Mouse (Mus musculus): ENCODE measurements around the gene Lrp8. TPM values are rescaled to one million over a fixed set of nuclear protein-coding genes. Genes with fewer than 3 reads are reported as not detected.

The Lrp8 gene
- polyA plus RNA-seq, 1 experiment from 2014 or later, result 0.96 TPM

GRCm38 (mm10) chr4:107910020-107910419 is 108.0 kb downstream of the Lrp8 start:
- Histone ChIP-seq H3K36me3 (ENCODE audit: control insufficient read depth, insufficient read depth, low read length) (peaks cover 32% of the 10 kb centered on the region), H3K27ac (ENCODE audit: low read length) (no peak overlapping the region), H3K9me3 (replicated peaks; ENCODE audit: control insufficient read depth, low read length) (no peaks in the 10 kb centered on the region), H3K4me1 (ENCODE audit: control insufficient read depth, insufficient read depth, low read length) (no peaks in the 10 kb centered on the region), H3K9ac (ENCODE audit: low read length) (no peak overlapping the region), H3K27me3 (ENCODE audit: control insufficient read depth, insufficient read depth, low read length) (no peaks in the 10 kb centered on the region), H3K4me2 (ENCODE audit: low read depth, low read length) (no peak overlapping the region), H3K4me3 (replicated peaks; ENCODE audit: low read length) (no peak overlapping the region)
- WGBS, result 87% methylated on average over 4 of the region's 4 CpGs
- no peak for ATAC-seq (ENCODE audit: insufficient read depth, low FRiP score)

- ATAC-seq (ENCODE audit: insufficient read depth, low FRiP score), result no peak
- H3K4me2 ChIP-seq (ENCODE audit: low read depth, low read length), result no peak overlapping the region
- WGBS, result 75% methylated on average over 2 of the region's 2 CpGs
Observed at GRCm38 (mm10) chr4:107920336-107920735, 118.3 kb downstream of the Lrp8 start.

GRCm38 (mm10) chr4:107921152-107921695 is 119.2 kb downstream of the Lrp8 start:
- H3K9me3 ChIP-seq (replicated peaks; ENCODE audit: control insufficient read depth, low read length), result no peaks in the 10 kb centered on the region
- peak overlapping the region; percentile 32; the same call in 1 of the 2 replicates for H3K27ac ChIP-seq (ENCODE audit: low read length)
- H3K4me3 ChIP-seq (replicated peaks; ENCODE audit: low read length), result no peak overlapping the region
- no peaks in the 10 kb centered on the region for H3K36me3 ChIP-seq (ENCODE audit: control insufficient read depth, insufficient read depth, low read length)
- no peaks in the 10 kb centered on the region for H3K27me3 ChIP-seq (ENCODE audit: control insufficient read depth, insufficient read depth, low read length)
- H3K4me1 ChIP-seq (ENCODE audit: control insufficient read depth, insufficient read depth, low read length), result peaks cover 21% of the 10 kb centered on the region
- 0 out of 2 replicates have a peak overlapping the region, but pooled peaks have one; percentile 3 for H3K9ac ChIP-seq (ENCODE audit: low read length)
- 54% methylated on average over 8 of the region's 8 CpGs for WGBS
- ATAC-seq (ENCODE audit: insufficient read depth, low FRiP score), result no peak
- H3K4me2 ChIP-seq (ENCODE audit: low read depth, low read length), result peak overlapping the region; percentile 74; the same call in 1 of the 2 replicates

More at GRCm38 (mm10) chr4:107920336-107920735, 118.3 kb downstream of the Lrp8 start:
- H3K27me3 ChIP-seq (ENCODE audit: control insufficient read depth, insufficient read depth, low read length), result no peaks in the 10 kb centered on the region
- H3K36me3 ChIP-seq (ENCODE audit: control insufficient read depth, insufficient read depth, low read length), result no peaks in the 10 kb centered on the region
- no peak overlapping the region for H3K4me3 ChIP-seq (replicated peaks; ENCODE audit: low read length)
- no peaks in the 10 kb centered on the region for H3K9me3 ChIP-seq (replicated peaks; ENCODE audit: control insufficient read depth, low read length)
- peaks cover 21% of the 10 kb centered on the region for H3K4me1 ChIP-seq (ENCODE audit: control insufficient read depth, insufficient read depth, low read length)
- H3K27ac ChIP-seq (ENCODE audit: low read length), result no peak overlapping the region
- H3K9ac ChIP-seq (ENCODE audit: low read length), result no peak overlapping the region

GRCm38 (mm10) chr4:107921952-107922351 is 119.9 kb downstream of the Lrp8 start:
- H3K4me3 ChIP-seq (replicated peaks; ENCODE audit: low read length), result peak overlapping the region; percentile 88
- no peaks in the 10 kb centered on the region for H3K27me3 ChIP-seq (ENCODE audit: control insufficient read depth, insufficient read depth, low read length)
- H3K9me3 ChIP-seq (replicated peaks; ENCODE audit: control insufficient read depth, low read length), result no peaks in the 10 kb centered on the region
- H3K4me1 ChIP-seq (ENCODE audit: control insufficient read depth, insufficient read depth, low read length), result peaks cover 21% of the 10 kb centered on the region
- WGBS, result 52% methylated on average over 4 of the region's 4 CpGs
- H3K9ac ChIP-seq (ENCODE audit: low read length), result peak overlapping the region; percentile 95
- peak overlapping the region; percentile 74 for H3K4me2 ChIP-seq (ENCODE audit: low read depth, low read length)
- no peaks in the 10 kb centered on the region for H3K36me3 ChIP-seq (ENCODE audit: control insufficient read depth, insufficient read depth, low read length)
- peak overlapping the region; percentile 83 for H3K27ac ChIP-seq (ENCODE audit: low read length)
- peak; percentile 45 for ATAC-seq (ENCODE audit: insufficient read depth, low FRiP score)

GRCm38 (mm10) chr4:107923145-107923802 is 121.2 kb downstream of the Lrp8 start, which contains the start of gene Cpt2:
Gene Cpt2 (minus strand): TSS chr4:107923610.
- Histone ChIP-seq H3K27me3 (ENCODE audit: control insufficient read depth, insufficient read depth, low read length) (no peaks in the 10 kb centered on the region), H3K27ac (ENCODE audit: low read length) (peak within 1 kb of the TSS; percentile 83), H3K4me1 (ENCODE audit: control insufficient read depth, insufficient read depth, low read length) (peaks cover 21% of the 10 kb centered on the region), H3K9me3 (replicated peaks; ENCODE audit: control insufficient read depth, low read length) (no peaks in the 10 kb centered on the region), H3K4me2 (ENCODE audit: low read depth, low read length) (peak within 1 kb of the TSS; percentile 74), H3K36me3 (ENCODE audit: control insufficient read depth, insufficient read depth, low read length) (no peaks in the 10 kb centered on the region), H3K4me3 (replicated peaks; ENCODE audit: low read length) (peak within 1 kb of the TSS; percentile 88), H3K9ac (ENCODE audit: low read length) (peak within 1 kb of the TSS; percentile 95)
- under 1% methylated on average over 38 of the region's 38 CpGs for WGBS
- peak; percentile 96 for ATAC-seq (ENCODE audit: insufficient read depth, low FRiP score)

- peak overlapping the region; percentile 83 for H3K27ac ChIP-seq (ENCODE audit: low read length)
- 36% methylated on average over 7 of the region's 7 CpGs for WGBS
- H3K4me2 ChIP-seq (ENCODE audit: low read depth, low read length), result peak overlapping the region; percentile 74
- H3K27me3 ChIP-seq (ENCODE audit: control insufficient read depth, insufficient read depth, low read length), result no peaks in the 10 kb centered on the region
- ATAC-seq (ENCODE audit: insufficient read depth, low FRiP score), result no peak
- peaks cover 21% of the 10 kb centered on the region for H3K4me1 ChIP-seq (ENCODE audit: control insufficient read depth, insufficient read depth, low read length)
- H3K9ac ChIP-seq (ENCODE audit: low read length), result peak overlapping the region; percentile 95; the same call in 1 of the 2 replicates
- H3K4me3 ChIP-seq (replicated peaks; ENCODE audit: low read length), result peak overlapping the region; percentile 88
- H3K36me3 ChIP-seq (ENCODE audit: control insufficient read depth, insufficient read depth, low read length), result no peaks in the 10 kb centered on the region
- no peaks in the 10 kb centered on the region for H3K9me3 ChIP-seq (replicated peaks; ENCODE audit: control insufficient read depth, low read length)
Observed at GRCm38 (mm10) chr4:107923803-107924194, 121.7 kb downstream of the Lrp8 start.

Other genes with a start within 250 kb of the Lrp8 start
- not detected in 2 replicates for gene Dmrtb1, start 118.0 kb upstream of the Lrp8 start, polyA plus RNA-seq (2015; fragmentation: Nextera tagmentation; extraction: Ambion mirVana)
- gene Magoh, start 77.5 kb downstream of the Lrp8 start, polyA plus RNA-seq (2015; fragmentation: Nextera tagmentation; extraction: Ambion mirVana), result 133 and 154 TPM in 2 replicates
- 94.2 and 119 TPM in 2 replicates for gene 0610037L13Rik, start 87.6 kb downstream of the Lrp8 start, polyA plus RNA-seq (2015; fragmentation: Nextera tagmentation; extraction: Ambion mirVana)
- gene Cpt2, start 121.3 kb downstream of the Lrp8 start, polyA plus RNA-seq (2015; fragmentation: Nextera tagmentation; extraction: Ambion mirVana), result 54.6 and 64.2 TPM in 2 replicates
- gene Slc1a7, start 166.1 kb downstream of the Lrp8 start, polyA plus RNA-seq (2015; fragmentation: Nextera tagmentation; extraction: Ambion mirVana), result 0.17 and 0.31 TPM in 2 replicates

All from stomach, embryonic 16.5 days (tissue).